Mouse (Mus musculus) erythroblast, embryonic 14.5 days (primary cell): ENCODE measurements around the gene Colec11.

Experiments
- GATA1 ChIP-seq: IDR thresholded peaks from 2 replicates; pipeline ENCODE4 v1.6.1; 2012; ENCODE audit warnings: low read length, inconsistent platforms, mixed read lengths
- TAL1 ChIP-seq: IDR thresholded peaks from 3 replicates; pipeline ENCODE4 v1.6.1; 2012; ENCODE audit warnings: low read length, inconsistent platforms, mixed read lengths

DNA sequence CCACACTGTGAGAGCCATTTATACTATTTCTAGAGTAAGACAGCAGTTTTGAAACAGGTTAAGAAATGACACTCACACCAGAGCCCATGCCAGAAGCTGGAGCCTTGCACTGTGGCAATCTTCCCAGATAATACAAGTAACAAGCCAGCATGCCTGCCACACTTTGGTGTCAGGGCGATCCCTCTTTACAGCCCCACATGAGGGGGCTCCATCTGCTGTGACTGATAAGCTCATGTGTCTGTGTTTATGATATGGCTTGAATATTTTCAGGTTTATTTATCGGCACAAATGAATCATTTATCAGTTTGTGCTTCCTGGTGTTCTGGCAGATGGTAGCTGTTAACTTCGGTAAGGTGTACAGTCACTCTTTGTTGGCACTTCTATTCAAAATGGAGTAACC is 45.0 kb downstream of the Colec11 start:
- TF ChIP-seq TAL1, result no peak
- TF ChIP-seq GATA1, result no peak
